Mouse (Mus musculus) G1E (cell line): ENCODE measurements around the gene Hs2st1.

Source experiments
- CTCF ChIP-seq: IDR thresholded peaks from 2 replicates; pipeline ENCODE4 v1.5.1; 2012; ENCODE audit warnings: low read depth, low read length, inconsistent platforms, mixed read lengths
- GATA2 ChIP-seq: IDR thresholded peaks from 2 replicates; pipeline ENCODE4 v1.6.1; 2012; ENCODE audit warnings: low read depth, low read length, inconsistent platforms, borderline replicate concordance
- POLR2AphosphoS5 ChIP-seq: IDR thresholded peaks from 2 replicates; pipeline ENCODE4 v1.6.1; 2012; ENCODE audit warnings: low read depth, low read length, inconsistent platforms; ENCODE audit not compliant: insufficient replicate concordance
- TAL1 ChIP-seq: conservative IDR thresholded peaks from 2 replicates; pipeline ENCODE4 v1.6.1; 2012; ENCODE audit warnings: low read depth, low read length, inconsistent platforms, mixed read lengths

GRCm38 (mm10) chr3:144584789-144585553 is 15.0 kb upstream of the Hs2st1 start:
- TF ChIP-seq CTCF (no peak), TAL1 (no peak), GATA2 (no peak), POLR2AphosphoS5 (no peak)
